Mouse (Mus musculus): ENCODE data around the gene Chil4.
"Not testable (repeated sequence)": the region's sequence is repeated elsewhere in the genome, so short reads cannot be mapped to it uniquely, and the experiment has no call there.

Chil4 gene

GRCm38 (mm10) chr3:106219407-106219806 lies at the start of gene Chil4:
Gene Chil4 (minus strand): TSS chr3:106219507.
- DNase-seq (ENCODE audit: low read depth) = no peak

- no peak for DNase-seq (ENCODE audit: low read depth)
Measured at GRCm38 (mm10) chr3:106265854-106266253, 46.5 kb upstream of the Chil4 start.

DNA sequence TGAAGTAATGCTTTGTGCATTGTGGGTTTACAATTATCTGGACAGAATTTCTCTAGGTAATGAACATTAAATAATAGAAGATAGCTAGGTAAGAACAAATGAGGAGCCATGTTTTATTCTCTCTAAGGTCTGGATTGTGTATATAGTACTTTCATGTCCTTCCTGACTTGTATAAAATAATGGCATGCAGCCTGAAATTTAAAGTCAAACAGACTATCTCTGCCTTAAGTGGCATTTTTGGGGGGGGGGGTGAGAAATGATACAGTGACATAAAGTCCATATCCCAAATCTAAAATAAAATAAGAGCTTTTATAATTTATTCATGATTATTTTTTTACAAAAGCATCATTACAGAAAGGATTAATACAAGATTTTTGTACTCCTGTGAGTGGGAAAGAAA lies 45.5 kb upstream of the Chil4 start:
- DNase-seq (ENCODE audit: low read depth) = no peak

- not testable (repeated sequence) for DNase-seq (ENCODE audit: low read depth)
Measured at GRCm38 (mm10) chr3:106257076-106257475, 37.8 kb upstream of the Chil4 start.

DNA sequence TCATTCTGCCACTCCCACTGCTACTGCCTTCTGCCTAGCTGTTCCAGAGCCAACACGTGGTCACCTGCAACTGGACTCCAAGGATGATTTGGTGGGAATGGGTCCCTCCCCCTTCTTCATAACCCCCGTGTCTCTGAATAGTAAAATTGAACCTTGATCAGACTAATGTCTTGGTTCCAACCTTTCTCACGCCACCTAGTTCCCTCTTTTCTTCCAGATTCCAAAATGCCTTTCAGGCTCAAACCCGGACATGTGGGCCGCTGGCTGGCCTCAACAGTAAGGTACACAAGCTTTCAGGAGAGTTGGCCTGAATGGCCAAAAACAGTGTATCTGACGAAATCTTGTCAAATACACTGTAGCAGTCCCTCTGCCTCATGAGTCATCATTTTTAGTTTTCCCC lies 33.4 kb upstream of the Chil4 start:
- DNase-seq (ENCODE audit: low read depth) = no peak

GRCm38 (mm10) chr3:106250763-106251399 lies 31.6 kb upstream of the Chil4 start:
- not testable (repeated sequence) for DNase-seq (ENCODE audit: low read depth)

- DNase-seq (ENCODE audit: low read depth) = not testable (repeated sequence)
Measured at GRCm38 (mm10) chr3:106247369-106247768, 28.1 kb upstream of the Chil4 start.

DNA sequence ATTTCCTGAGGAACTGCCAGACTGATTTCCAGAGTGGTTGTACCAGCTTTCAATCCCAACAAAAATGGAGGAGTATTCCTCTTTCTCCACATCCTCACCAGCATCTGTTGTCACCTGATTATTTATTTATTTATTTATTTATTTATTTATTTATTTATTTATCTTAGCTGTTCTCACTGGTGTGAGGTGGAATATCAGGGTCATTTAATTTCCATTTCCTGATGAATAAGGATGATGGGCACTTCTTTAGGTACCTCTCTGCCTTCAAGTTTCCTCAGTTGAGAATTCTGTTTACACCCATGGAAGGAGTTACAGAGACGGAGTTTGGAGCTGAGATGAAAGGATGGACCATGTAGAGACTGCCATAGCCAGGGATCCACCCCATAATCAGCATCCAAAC lies 20.9 kb upstream of the Chil4 start:
- not testable (repeated sequence) for DNase-seq (ENCODE audit: low read depth)

DNA sequence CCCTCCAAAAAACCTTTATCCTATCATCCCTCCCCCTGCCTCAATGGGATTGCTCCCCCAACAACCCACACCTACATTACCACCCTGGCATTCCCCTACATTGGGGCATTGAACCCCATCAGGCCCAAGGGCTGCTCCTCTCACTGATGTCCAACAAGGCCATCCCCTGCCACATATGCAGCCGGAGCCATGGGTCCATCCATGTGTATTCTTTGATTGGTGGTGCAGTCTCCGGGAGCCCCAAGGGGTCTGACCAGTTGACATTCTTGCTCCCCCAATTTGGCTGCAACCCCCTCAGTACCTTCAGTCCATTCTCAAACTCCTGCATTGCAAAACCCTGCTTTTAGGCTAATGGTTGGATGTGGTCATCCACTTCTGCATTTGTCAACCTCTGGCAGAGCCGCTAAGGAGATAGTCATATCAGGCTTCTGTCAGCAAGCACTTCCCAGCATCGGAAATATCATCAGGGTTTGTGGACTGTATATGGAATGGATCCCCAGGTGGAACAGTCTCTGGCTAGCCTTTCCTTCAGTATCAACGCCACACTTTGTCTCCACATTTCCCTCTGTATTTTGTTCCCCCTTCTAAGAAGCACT lies 20.0 kb upstream of the Chil4 start:
- no peak for DNase-seq (ENCODE audit: low read depth)

GRCm38 (mm10) chr3:106223391-106223790 lies 4.1 kb upstream of the Chil4 start:
- DNase-seq (ENCODE audit: low read depth) = not testable (repeated sequence)

GRCm38 (mm10) chr3:106221625-106222265 lies 2.4 kb upstream of the Chil4 start:
- DNase-seq (ENCODE audit: low read depth) = no peak

GRCm38 (mm10) chr3:106218284-106218954 lies 888 bp downstream of the Chil4 start:
- not testable (repeated sequence) for DNase-seq (ENCODE audit: low read depth)

DNA sequence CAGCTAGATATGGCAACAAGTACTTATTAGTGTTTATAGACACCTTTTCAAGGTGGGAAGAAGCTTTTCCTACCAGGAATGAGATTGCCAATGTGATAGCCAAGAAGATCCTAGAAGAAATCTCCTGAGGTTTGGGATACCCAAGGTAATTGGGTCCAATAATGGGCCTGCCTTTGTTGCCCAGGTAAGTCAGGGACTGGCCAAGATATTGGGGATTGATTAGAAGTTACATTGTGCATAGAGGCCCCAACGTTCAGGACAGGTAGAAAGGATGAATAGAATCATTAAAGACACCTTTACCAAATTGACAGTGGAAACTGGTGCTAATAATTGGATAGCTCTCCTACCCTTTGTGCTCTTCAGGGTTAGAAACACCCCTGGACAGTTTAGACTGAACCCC lies 21.3 kb downstream of the Chil4 start:
- DNase-seq (ENCODE audit: low read depth) = not testable (repeated sequence)

- DNase-seq (ENCODE audit: low read depth) = not testable (repeated sequence)
Measured at GRCm38 (mm10) chr3:106197246-106197645, 22.1 kb downstream of the Chil4 start.

DNA sequence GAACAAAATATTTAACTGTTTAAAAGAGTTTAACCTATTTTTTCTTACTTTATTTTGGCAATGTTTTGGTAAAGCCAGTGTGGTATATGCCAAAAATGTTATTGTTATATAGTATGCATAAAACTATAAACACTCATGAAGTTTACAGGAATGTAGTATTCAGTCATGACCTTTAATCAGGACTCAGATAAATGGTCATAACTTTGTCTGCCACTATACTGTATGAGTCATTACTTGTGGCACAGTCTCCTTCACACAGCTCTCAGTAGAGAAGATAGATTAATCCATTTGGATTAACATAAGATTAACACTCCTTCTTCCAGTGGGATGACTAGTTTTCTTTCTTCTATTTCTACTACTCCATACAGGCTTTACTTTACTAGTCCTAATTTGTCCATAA lies 23.0 kb downstream of the Chil4 start:
- no peak for DNase-seq (ENCODE audit: low read depth)

GRCm38 (mm10) chr3:106195486-106195885 lies 23.8 kb downstream of the Chil4 start:
- DNase-seq (ENCODE audit: low read depth) = no peak

DNA sequence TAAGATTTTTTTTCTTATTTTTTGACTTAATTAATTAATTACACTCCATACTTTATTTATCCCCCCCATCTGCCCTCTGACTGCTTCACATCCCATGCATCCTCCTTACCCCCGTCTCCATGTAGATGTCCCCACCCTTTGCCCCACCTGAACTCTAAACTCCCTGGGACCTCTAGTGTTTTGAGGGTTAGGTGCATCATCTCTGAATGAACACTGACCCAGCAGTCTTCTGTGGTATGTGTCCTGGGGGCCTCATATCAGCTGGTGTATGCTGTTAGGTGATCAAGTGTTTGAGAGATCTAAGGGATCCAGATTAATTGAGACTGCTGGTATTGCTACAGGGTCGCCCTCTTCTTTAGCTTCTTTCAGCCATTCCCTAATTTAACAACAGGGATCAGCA lies 31.3 kb downstream of the Chil4 start:
- DNase-seq (ENCODE audit: low read depth) = no peak

DNA sequence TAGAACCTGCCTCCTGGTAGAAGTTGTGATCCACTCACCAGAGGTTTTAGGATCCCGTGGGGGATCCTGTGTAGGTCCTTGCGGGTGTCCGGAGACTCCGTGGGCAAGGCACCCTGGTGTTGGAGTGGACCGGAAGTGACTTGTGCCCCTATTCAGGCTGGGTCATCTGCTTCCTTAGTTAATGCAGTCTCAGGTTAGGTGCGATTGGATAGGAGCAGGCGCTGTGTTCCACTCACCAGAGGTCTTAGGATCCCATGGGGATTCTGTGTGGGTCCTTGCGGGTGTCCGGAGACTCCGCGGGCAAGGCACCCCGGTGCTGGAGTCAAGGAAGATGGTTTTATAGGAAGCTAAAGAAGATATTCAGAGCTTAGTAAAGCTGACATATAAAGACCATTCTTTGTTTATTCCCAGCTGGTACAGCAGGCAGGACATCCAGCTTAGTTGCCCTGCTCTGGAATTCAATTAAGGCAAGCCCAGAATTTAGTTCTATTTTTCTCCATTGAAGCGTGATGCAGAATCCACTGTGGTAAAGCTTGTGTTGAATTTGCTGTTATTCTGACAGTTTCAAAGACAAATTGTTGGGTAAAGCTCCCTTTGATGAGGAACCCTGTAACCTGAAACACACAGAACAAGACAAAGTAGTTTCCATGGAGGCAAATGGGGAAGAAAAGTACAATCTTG lies 41.7 kb downstream of the Chil4 start:
- DNase-seq (ENCODE audit: low read depth) = no peak

GRCm38 (mm10) chr3:106174971-106175370 lies 44.3 kb downstream of the Chil4 start:
- DNase-seq (ENCODE audit: low read depth) = not testable (repeated sequence)

- peak; percentile 61 for DNase-seq (ENCODE audit: low read depth)
Measured at GRCm38 (mm10) chr3:106172506-106172905, 46.8 kb downstream of the Chil4 start.

DNA sequence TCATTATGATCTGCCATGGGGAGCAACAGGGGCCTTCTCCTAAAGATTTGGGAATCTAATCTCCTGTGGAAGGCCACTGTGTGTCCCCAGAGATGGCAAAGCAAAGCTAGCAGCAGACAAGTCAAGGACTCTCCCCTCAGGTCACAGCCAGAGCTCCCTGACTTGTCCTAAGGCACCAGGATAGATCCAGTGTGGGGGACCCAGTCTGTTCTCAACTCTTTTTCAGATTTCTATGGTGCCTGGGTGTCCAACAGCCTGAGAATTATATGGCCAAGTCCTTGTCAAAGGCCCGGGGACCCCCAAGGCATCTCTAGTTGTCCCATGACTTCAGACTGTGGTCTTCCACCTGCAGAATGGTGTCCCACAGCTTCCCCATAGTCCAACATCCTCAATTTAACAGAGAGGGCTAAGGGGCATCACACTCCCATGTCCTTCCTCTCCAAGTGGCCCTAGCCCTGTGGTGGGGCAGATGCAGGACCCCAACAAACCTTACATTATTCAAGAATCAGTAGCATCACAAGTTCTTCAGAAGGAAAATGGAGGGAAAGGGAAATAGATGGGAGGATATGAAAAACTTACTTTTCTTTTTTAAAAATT lies 48.1 kb downstream of the Chil4 start:
- DNase-seq (ENCODE audit: low read depth) = no peak

- peak; percentile 45 for DNase-seq (ENCODE audit: low read depth)
Measured at GRCm38 (mm10) chr3:106170522-106171053, 48.7 kb downstream of the Chil4 start.
